Mouse (Mus musculus) thymus, adult 2 months (tissue): ENCODE data around the gene Pip4k2b. TPM values are rescaled to one million over a fixed set of nuclear protein-coding genes. Genes with fewer than 3 reads are reported as not detected.

Source experiments
- DNase-seq: peaks from one replicate; pipeline ENCODE4 v3.0.0; 2021
- H3K27ac ChIP-seq: fragments of 200-500 bp; 2 replicates; pipeline ENCODE4 v1.5.1; 2012; ENCODE audit warnings: low read length, control low read depth; ENCODE audit not compliant: control insufficient read depth, insufficient read depth
- H3K27me3 ChIP-seq: fragments of 200-500 bp; 2 replicates; pipeline ENCODE4 v1.6.1; 2012; ENCODE audit warnings: mild to moderate bottlenecking, low read length, moderate library complexity, mixed read lengths; ENCODE audit not compliant: control insufficient read depth, insufficient read depth
- H3K36me3 ChIP-seq: fragments of 200-500 bp; 2 replicates; pipeline ENCODE4 v1.6.1; 2012; ENCODE audit warnings: mild to moderate bottlenecking, low read length, moderate library complexity; ENCODE audit not compliant: control insufficient read depth, insufficient read depth
- H3K4me1 ChIP-seq: fragments of 200-500 bp; replicated peaks from 2 replicates; pipeline ENCODE4 v1.6.1; 2012; ENCODE audit warnings: low read length; ENCODE audit not compliant: control insufficient read depth, insufficient read depth
- H3K4me3 ChIP-seq: fragments of 200-500 bp; 2 replicates; pipeline ENCODE4 v1.5.1; 2012; ENCODE audit warnings: mild to moderate bottlenecking, low read length, control low read depth, moderate library complexity; ENCODE audit not compliant: control insufficient read depth, insufficient read depth
- CTCF ChIP-seq: fragments of 200-500 bp; IDR thresholded peaks from 2 replicates; pipeline ENCODE4 v1.5.1; 2012; ENCODE audit warnings: mild to moderate bottlenecking, control low read depth, low read length, moderate library complexity, borderline replicate concordance; ENCODE audit not compliant: control insufficient read depth, poor library complexity, insufficient read depth; ENCODE audit errors: extremely low read depth
- POLR2A ChIP-seq: fragments of 200-500 bp; IDR thresholded peaks from 2 replicates; pipeline ENCODE4 v1.6.1; 2012; ENCODE audit warnings: mild to moderate bottlenecking, low read length, control low read depth, moderate library complexity; ENCODE audit not compliant: control insufficient read depth, poor library complexity, insufficient read depth; ENCODE audit errors: extremely low read depth
- WGBS: fragments of 180-500 bp; shearing (Covaris S2); methylation state at CpG from one replicate; pipeline ENCODE4 v1.1.7; 2018; 5-methylcytosine and 5-hydroxymethylcytosine counted together
- polyA plus RNA-seq: library from polyadenylated mRNA; depleted of rRNA; stranded (reverse); fragments of >200 nt; gene quantifications from 2 replicates; pipeline ENCODE4 v1.2.3, GENCODE M21; 2012; rRNA removed

Pip4k2b gene
- polyA plus RNA-seq, 1 experiment = 28.2 TPM

- DNase-seq = no peak
- TF ChIP-seq POLR2A (no peak), CTCF (no peak)
- no peak overlapping the region for H3K27ac ChIP-seq
- no peaks in the 10 kb centered on the region for H3K27me3 ChIP-seq
- H3K4me1 ChIP-seq = peaks cover 31% of the 10 kb centered on the region
- H3K36me3 ChIP-seq = peaks cover 7% of the 10 kb centered on the region
- no peak overlapping the region for H3K4me3 ChIP-seq
- WGBS = 98% methylated on average over 7 of the region's 7 CpGs
Observed at GRCm38 (mm10) chr11:97666221-97666620, 78.3 kb downstream of the Pip4k2b start.

GRCm38 (mm10) chr11:97665431-97665830 lies 79.1 kb downstream of the Pip4k2b start:
- WGBS = 95% methylated on average over 13 of the region's 13 CpGs
- no peak overlapping the region for H3K27ac ChIP-seq
- DNase-seq = no peak
- H3K36me3 ChIP-seq = peaks cover 4% of the 10 kb centered on the region
- peaks cover 39% of the 10 kb centered on the region for H3K4me1 ChIP-seq
- no peak for TF ChIP-seq CTCF
- no peak for TF ChIP-seq POLR2A
- H3K4me3 ChIP-seq = no peak overlapping the region
- H3K27me3 ChIP-seq = no peaks in the 10 kb centered on the region

Other genes with a start within 250 kb of the Pip4k2b start
- gene 4933428G20Rik, start 244.4 kb downstream of the Pip4k2b start, polyA plus RNA-seq = not detected in 2 replicates
- 0.32 and 0.55 TPM in 2 replicates for gene Srcin1, start 168.5 kb downstream of the Pip4k2b start, polyA plus RNA-seq
- gene Epop, start 115.0 kb downstream of the Pip4k2b start, polyA plus RNA-seq = 5.6 and 8.4 TPM in 2 replicates
- gene Mllt6, start 81.3 kb downstream of the Pip4k2b start, polyA plus RNA-seq = 89.5 and 99.1 TPM in 2 replicates
- 24.9 and 25.3 TPM in 2 replicates for gene Cisd3, start 58.9 kb downstream of the Pip4k2b start, polyA plus RNA-seq
- gene Pcgf2, start 44.2 kb downstream of the Pip4k2b start, polyA plus RNA-seq = 22.6 and 28.2 TPM in 2 replicates
- gene Psmb3, start 41.3 kb downstream of the Pip4k2b start, polyA plus RNA-seq = 421 and 477 TPM in 2 replicates
- 14.9 and 16.6 TPM in 2 replicates for gene Cwc25, start 21.9 kb upstream of the Pip4k2b start, polyA plus RNA-seq
- gene 1700001P01Rik, start 31.2 kb upstream of the Pip4k2b start, polyA plus RNA-seq = 0.38 and 0.50 TPM in 2 replicates
- 140 and 154 TPM in 2 replicates for gene Rpl23, start 37.7 kb upstream of the Pip4k2b start, polyA plus RNA-seq
- gene Lasp1, start 54.3 kb upstream of the Pip4k2b start, polyA plus RNA-seq = 167 and 178 TPM in 2 replicates
- 4.7 and 6.2 TPM in 2 replicates for gene B230217C12Rik, start 96.1 kb upstream of the Pip4k2b start, polyA plus RNA-seq
- 0.19 and 0.28 TPM in 2 replicates for gene Fbxo47, start 139.4 kb upstream of the Pip4k2b start, polyA plus RNA-seq
- gene Plxdc1, start 241.7 kb upstream of the Pip4k2b start, polyA plus RNA-seq = 77.5 and 94.1 TPM in 2 replicates